Mouse (Mus musculus) stomach, postnatal 0 days (tissue): Measurements from ENCODE around the gene Plekha5. TPM values are rescaled to one million over a fixed set of nuclear protein-coding genes. Genes with fewer than 3 reads are reported as not detected.

ENCODE experiments used
- ATAC-seq: fragments of 200-750 bp; cut with Nextera tagmentation; 2 replicates; pipeline ENCODE4 v1.8.0; 2017; ENCODE audit not compliant: low FRiP score, low TSS enrichment
- DNase-seq: peaks from one replicate; pipeline ENCODE4 v3.0.0-alpha.2; 2016; ENCODE audit warnings: low spot score
- H3K27ac ChIP-seq: fragments of 300-500 bp; sonication (generic); replicated peaks from 2 replicates; pipeline ENCODE4 v1.5.1; 2014; ENCODE audit warnings: mild to moderate bottlenecking, control low read depth
- H3K27me3 ChIP-seq: fragments of 300-500 bp; sonication (generic); 2 replicates; pipeline ENCODE4 v1.6.1; 2014; ENCODE audit warnings: low read length; ENCODE audit not compliant: control insufficient read depth, insufficient read depth
- H3K36me3 ChIP-seq: fragments of 300-500 bp; sonication (generic); 2 replicates; pipeline ENCODE4 v1.6.1; 2014; ENCODE audit warnings: low read length, mixed read lengths; ENCODE audit not compliant: control insufficient read depth, insufficient read depth
- H3K4me1 ChIP-seq: fragments of 300-500 bp; sonication (generic); replicated peaks from 2 replicates; pipeline ENCODE4 v1.6.1; 2014; ENCODE audit warnings: antibody characterized with exemption; ENCODE audit not compliant: control insufficient read depth, insufficient read depth
- H3K4me2 ChIP-seq: fragments of 300-500 bp; sonication (generic); replicated peaks from 2 replicates; pipeline ENCODE4 v1.6.1; 2014; ENCODE audit warnings: low read depth, mild to moderate bottlenecking, control low read depth, moderate library complexity
- H3K4me3 ChIP-seq: fragments of 300-500 bp; sonication (generic); 2 replicates; pipeline ENCODE4 v1.5.1; 2014; ENCODE audit warnings: low read depth, low read length, control low read depth
- H3K9ac ChIP-seq: fragments of 300-500 bp; sonication (generic); 2 replicates; pipeline ENCODE4 v1.6.1; 2014; ENCODE audit warnings: mild to moderate bottlenecking, low read length, control low read depth, mixed read lengths
- H3K9me3 ChIP-seq: fragments of 300-500 bp; sonication (generic); 2 replicates; pipeline ENCODE4 v1.6.1; 2016; ENCODE audit warnings: low read length; ENCODE audit not compliant: control insufficient read depth
- CTCF ChIP-seq: IDR thresholded peaks from 2 replicates; pipeline ENCODE4 v1.5.1; 2016; ENCODE audit warnings: antibody characterized with exemption, low read depth, mild to moderate bottlenecking, moderate library complexity
- EP300 ChIP-seq: optimal IDR thresholded peaks from 2 replicates; pipeline ENCODE3; 2016; ENCODE audit warnings: antibody characterized with exemption
- WGBS: fragments of 180-500 bp; shearing (Covaris S2); extraction: QIAGEN DNeasy Blood & Tissue Kit; methylation state at CpG from one replicate; pipeline ENCODE4 v1.1.7; 2014; 5-methylcytosine and 5-hydroxymethylcytosine counted together
- polyA plus RNA-seq: library from polyadenylated mRNA; unstranded; fragments of >200 nt; fragmentation: Nextera tagmentation; extraction: Ambion mirVana; gene quantifications from 2 replicates; pipeline ENCODE4 v1.2.1, GENCODE M21; 2015

The Plekha5 gene
- polyA plus RNA-seq, 1 experiment from 2014 or later: 23.1 TPM

- Histone ChIP-seq H3K9me3 (no peaks in the 10 kb centered on the region), H3K36me3 (no peaks in the 10 kb centered on the region), H3K27ac (no peak overlapping the region), H3K4me1 (peaks cover 3% of the 10 kb centered on the region), H3K4me2 (no peak overlapping the region), H3K9ac (no peak overlapping the region), H3K4me3 (no peak overlapping the region), H3K27me3 (no peaks in the 10 kb centered on the region)
- DNase-seq (no peak), ATAC-seq (0 out of 2 replicates have a peak, but pooled peaks have one; percentile 30)
- TF ChIP-seq CTCF (no peak), EP300 (no peak)
- 71% methylated on average over 10 of the region's 10 CpGs for WGBS
These were observed 56.7 kb downstream of the Plekha5 start for GRCm38 (mm10) chr6:140480425-140481081.

DNA sequence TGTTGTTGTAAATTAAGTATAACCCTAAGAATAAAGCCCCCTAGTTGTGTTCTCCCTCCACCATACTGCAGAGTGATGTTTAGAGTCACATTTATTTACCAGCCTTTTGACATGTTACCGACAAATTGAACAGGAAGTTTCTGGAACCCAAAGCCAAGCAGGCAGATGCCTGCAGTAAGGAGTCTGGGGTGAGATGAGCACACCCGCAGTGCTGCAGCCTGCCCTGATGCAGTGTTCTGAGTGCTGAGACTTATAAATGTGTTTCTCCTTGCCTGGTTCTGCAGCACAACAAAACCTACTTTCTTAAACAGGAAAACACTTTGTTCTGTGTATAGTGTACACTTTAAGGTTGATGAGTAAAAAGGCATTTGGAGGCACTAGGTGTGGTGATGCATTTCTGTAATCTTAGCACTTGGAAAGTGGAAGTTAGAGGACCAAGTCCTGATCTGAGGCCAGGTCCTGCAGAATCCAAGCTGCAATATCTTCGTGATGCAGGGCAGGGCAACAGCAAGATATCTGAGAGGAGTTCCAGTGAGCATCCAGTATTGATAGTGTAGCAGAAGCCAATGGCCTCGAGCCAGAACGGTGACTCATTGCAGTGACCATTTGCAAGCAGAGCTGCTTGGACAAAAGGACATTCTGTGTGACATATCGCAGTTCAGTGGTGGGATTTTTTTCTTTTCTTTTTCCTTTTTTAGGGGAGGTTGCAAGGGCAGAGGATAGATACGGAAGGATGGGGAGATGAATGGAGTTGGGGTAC, 58.0 kb downstream of the Plekha5 start:
- Histone ChIP-seq H3K36me3 (no peaks in the 10 kb centered on the region), H3K4me1 (peaks cover 3% of the 10 kb centered on the region), H3K4me2 (no peak overlapping the region), H3K27me3 (no peaks in the 10 kb centered on the region), H3K9ac (no peak overlapping the region), H3K4me3 (no peak overlapping the region), H3K9me3 (no peaks in the 10 kb centered on the region), H3K27ac (0 out of 2 replicates have a peak overlapping the region, but pooled peaks have one; percentile 3)
- TF ChIP-seq CTCF: no peak
- DNase-seq (peak; percentile 73), ATAC-seq (peak; percentile 40; the same call in 1 of the 2 replicates)
- whole genome bisulfite sequencing: 40% methylated on average over 7 of the region's 7 CpGs

- Histone ChIP-seq H3K36me3 (no peaks in the 10 kb centered on the region), H3K27me3 (no peaks in the 10 kb centered on the region), H3K4me2 (no peak overlapping the region), H3K4me1 (peaks cover 8% of the 10 kb centered on the region), H3K9me3 (no peaks in the 10 kb centered on the region), H3K27ac (peak overlapping the region; percentile 81), H3K4me3 (no peak overlapping the region), H3K9ac (no peak overlapping the region)
- TF ChIP-seq CTCF (no peak), EP300 (no peak)
- WGBS: 38% methylated on average over 9 of the region's 9 CpGs
- DNase-seq: no peak
- no peak for ATAC-seq
These were observed 60.3 kb downstream of the Plekha5 start for GRCm38 (mm10) chr6:140484170-140484569.

DNA sequence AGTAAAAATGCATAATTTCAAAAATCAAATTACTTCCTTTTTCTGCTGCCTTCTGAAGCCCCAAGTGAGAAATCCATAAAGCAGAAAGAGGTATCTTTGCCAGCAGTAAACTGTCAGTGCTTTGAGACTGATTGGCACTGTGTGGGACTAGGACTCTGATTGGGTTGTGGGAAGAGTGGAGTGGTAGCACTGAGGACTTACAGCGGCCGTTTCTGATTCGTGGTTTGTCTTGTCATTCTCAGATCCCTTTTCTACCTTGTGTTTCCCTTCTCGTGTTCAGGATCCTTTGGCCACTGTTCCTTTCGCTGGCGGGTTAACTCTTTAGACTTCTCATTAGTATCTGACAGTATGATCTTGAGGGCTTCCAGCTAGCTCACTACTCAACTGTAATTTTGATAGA, 61.8 kb downstream of the Plekha5 start:
- WGBS: 74% methylated on average over 6 of the region's 6 CpGs
- Histone ChIP-seq H3K9ac (no peak overlapping the region), H3K9me3 (no peaks in the 10 kb centered on the region), H3K36me3 (no peaks in the 10 kb centered on the region), H3K4me2 (no peak overlapping the region), H3K27ac (no peak overlapping the region), H3K27me3 (no peaks in the 10 kb centered on the region), H3K4me1 (peaks cover 8% of the 10 kb centered on the region), H3K4me3 (no peak overlapping the region)
- ATAC-seq: no peak
- DNase-seq: no peak
- TF ChIP-seq CTCF (no peak), EP300 (no peak)

DNA sequence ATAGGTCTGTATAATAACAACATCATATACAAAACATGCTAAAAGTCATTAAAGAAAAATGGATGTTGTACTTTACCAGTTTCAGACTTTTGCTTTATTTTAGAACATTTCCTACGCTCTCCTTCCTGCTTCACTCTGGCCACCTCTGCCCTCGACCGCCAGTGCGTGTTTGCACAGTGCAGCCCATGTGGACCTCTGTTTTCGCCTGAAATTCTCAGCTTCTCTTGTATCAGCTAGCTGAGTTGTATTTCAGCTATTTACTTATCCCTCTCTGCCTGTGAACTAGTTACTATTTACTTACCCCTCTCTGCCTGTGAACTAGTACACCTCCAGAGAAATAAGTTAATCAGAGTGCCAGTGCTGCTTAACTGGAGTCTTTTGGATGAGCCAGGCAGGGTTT, 62.8 kb downstream of the Plekha5 start:
- Histone ChIP-seq H3K27ac (no peak overlapping the region), H3K4me2 (no peak overlapping the region), H3K4me3 (no peak overlapping the region), H3K27me3 (no peaks in the 10 kb centered on the region), H3K4me1 (peaks cover 8% of the 10 kb centered on the region), H3K36me3 (no peaks in the 10 kb centered on the region), H3K9ac (no peak overlapping the region), H3K9me3 (no peaks in the 10 kb centered on the region)
- TF ChIP-seq EP300: no peak
- no peak for TF ChIP-seq CTCF
- ATAC-seq (no peak), DNase-seq (no peak)
- WGBS: 67% methylated on average over 5 of the region's 5 CpGs

GRCm38 (mm10) chr6:140487489-140487888, 63.6 kb downstream of the Plekha5 start:
- DNase-seq: no peak
- ATAC-seq: no peak

More at GRCm38 (mm10) chr6:140487489-140487888, 63.6 kb downstream of the Plekha5 start:
- Histone ChIP-seq H3K4me1 (peaks cover 10% of the 10 kb centered on the region), H3K36me3 (no peaks in the 10 kb centered on the region), H3K27ac (no peak overlapping the region), H3K4me3 (no peak overlapping the region), H3K9ac (no peak overlapping the region), H3K4me2 (no peak overlapping the region), H3K9me3 (no peaks in the 10 kb centered on the region), H3K27me3 (no peaks in the 10 kb centered on the region)
- WGBS: 59% methylated on average over 6 of the region's 6 CpGs
- TF ChIP-seq CTCF (no peak), EP300 (no peak)
